Mouse (Mus musculus) liver, postnatal 0 days (tissue): ENCODE measurements around the gene Hmgcs2.

Experiments used
- CTCF ChIP-seq: sonication (generic); IDR thresholded peaks from 2 replicates; pipeline ENCODE4 v1.5.1; 2016; ENCODE audit warnings: antibody characterized with exemption, low read depth
- EP300 ChIP-seq: IDR thresholded peaks from 2 replicates; pipeline ENCODE4 v1.6.1; 2016; ENCODE audit warnings: antibody characterized with exemption, low read depth, mild to moderate bottlenecking

- no peak for TF ChIP-seq CTCF
- TF ChIP-seq EP300 = 0 out of 2 replicates have a peak, but pooled peaks have one; percentile 27
Measured at GRCm38 (mm10) chr3:98283205-98283604, 3.0 kb downstream of the Hmgcs2 start.
